Mouse (Mus musculus) embryo, embryonic 11 days (tissue): Measurements from ENCODE around the gene Kif6.

ENCODE experiments used
- DNase-seq: peaks from one replicate; pipeline ENCODE4 v3.0.0-alpha.2; 2015

Kif6 gene

DNA sequence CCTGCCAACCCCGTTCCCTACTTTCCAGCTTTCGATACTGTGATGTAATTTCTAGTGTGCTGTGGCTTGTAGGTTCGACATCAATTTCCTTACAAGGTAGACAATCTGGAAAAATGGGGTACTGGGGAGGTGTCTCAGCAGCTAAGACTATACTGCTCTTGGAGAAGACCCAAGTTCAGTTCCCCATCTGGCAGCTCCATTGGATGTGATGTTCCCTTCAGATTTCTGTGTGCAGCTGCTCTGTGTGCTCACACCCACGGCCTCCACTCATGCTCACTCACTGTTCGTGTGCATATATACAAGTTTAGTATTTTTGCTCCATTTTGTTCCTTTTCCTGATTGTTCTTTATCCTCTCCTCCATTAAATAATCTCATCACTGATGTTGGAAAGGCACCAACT, 51.8 kb downstream of the Kif6 start:
- DNase-seq: no peak

- DNase-seq: no peak
Observed at GRCm38 (mm10) chr17:49668296-49668695, 53.4 kb downstream of the Kif6 start.

GRCm38 (mm10) chr17:49671921-49672339, 57.0 kb downstream of the Kif6 start:
- no peak for DNase-seq

- no peak for DNase-seq
Observed at GRCm38 (mm10) chr17:49672421-49672820, 57.5 kb downstream of the Kif6 start.

DNA sequence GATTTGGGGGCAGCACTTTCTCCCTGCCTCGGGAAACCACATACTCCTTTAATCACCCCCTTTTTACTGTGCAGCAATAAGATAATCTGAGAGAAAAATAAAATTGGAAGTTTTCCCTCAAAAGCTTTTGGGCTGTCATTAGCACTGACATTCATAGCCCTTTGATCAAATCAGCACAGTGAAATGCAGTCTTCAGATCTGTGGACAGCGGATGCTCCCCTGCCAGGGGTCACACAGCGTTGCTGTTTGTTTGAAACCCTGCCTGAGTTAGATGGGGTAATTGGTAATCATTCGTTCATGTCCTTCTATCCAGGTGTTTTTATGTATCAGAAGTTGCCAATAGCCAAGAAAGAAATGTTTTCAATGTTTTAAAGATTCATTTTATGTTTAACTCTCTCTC, 60.7 kb downstream of the Kif6 start:
- no peak for DNase-seq

DNA sequence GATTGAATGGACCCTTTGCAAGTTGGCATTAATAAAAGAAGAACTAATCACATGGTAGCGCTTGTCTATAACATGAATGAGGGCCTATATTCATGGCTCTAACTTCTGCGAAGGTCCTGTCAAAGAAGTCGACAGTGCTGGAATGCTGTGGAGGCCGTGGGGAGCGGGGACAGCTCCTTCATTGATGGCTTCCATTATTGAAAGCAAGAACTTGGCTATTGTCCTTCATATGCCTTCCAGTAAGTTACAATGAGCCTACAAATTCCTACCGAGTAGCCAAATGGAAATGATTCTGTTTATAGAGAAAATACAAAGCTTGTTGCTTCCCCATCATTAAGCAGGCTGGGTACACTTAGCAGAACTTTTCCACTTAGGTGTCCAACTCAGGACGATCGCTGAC, 66.5 kb downstream of the Kif6 start:
- peak; percentile 22 for DNase-seq

GRCm38 (mm10) chr17:49684146-49684545, 69.2 kb downstream of the Kif6 start:
- peak; percentile 32 for DNase-seq

DNA sequence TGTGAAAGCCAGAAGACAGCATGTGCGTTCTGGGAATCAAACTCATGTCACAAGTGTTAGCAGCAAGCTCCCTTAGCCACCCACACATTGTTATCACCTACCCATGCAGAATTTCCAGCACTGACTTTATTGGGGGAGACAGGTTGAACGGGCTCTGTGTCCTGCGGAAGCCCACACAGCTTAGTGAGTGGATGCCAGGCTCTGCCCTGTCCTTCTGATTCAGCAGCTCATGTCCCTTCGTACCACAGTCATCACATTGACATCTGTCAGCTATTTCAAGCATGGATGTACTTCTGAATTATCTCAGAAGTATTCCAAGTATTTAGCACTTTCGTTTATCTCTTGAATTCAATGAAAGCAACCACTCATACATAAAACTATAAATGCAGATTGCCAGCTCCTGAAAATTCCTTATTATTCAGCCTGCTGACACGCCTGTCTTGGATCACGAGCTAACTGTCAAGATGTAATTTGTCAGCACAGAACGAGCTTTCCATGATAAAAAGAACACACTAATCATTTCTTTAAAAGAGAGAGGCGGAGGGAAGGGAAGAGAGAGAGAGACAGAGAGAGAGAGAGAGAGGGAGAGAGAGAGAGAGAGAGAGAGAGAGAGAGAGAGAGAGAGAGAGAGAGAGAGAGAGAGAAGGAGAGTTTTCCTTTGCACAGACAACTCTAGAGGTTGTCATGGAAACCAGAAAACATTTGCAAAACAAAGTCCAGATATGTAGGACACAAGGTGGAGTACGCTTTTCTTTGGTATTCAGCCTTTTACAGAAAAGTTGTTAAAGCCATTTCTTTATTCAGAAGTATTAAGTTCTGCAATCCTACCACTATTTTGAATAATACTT, 75.9 kb downstream of the Kif6 start:
- DNase-seq: peak; percentile 30

DNA sequence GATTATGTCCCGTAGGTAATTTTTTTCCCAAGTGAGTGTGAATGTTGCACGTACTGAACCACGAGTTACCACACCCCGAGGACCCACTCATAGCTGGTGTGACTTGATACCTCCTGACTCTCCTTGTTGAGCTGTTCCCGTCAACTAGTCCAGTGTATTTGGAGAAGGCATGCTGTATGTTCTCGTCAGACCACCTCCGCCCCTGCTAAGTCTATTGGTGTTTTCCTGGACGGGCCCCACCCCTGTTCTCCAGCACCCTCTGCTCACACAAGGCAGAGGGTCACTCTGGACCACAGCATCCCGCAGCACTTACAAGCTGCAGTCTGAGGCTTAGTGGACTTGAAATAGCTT, 76.5 kb downstream of the Kif6 start:
- no peak for DNase-seq

- no peak for DNase-seq
Observed at GRCm38 (mm10) chr17:49693206-49693605, 78.3 kb downstream of the Kif6 start.

GRCm38 (mm10) chr17:49697220-49697619, 82.3 kb downstream of the Kif6 start:
- DNase-seq: no peak

DNA sequence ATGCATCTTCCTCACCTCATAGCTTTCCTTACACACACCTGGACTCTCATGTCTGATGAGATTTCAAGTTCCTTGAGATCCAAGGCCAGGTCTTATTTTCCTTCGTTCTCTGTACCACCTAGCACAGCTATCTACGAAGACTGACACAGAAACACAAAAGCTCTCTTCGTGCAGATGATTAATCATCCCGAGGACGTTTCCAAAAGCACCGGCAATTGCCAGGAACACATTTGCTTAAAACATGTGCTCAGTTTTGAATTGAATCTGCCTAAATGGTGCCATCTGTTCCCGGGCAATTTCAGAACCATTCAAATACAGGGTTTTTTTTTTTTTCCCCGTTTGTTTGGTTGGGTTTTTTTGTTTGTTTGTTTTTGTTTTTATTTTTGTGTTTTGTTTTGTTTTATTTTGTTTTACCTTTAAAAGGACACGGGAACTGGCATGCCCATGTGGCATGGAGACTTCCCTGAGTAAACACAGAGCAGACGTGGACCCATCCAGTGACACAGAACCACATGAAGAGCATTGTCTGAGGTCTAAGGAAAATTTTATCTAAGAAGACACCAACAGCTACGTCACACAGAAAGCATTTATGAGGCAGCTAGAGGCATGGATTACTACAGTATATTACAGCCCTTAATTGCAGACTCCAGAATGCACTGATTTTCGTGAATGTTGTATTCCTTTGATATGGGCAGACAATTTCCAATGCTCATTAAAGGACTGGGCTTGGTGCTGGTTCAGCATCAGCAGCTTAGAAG, 88.7 kb downstream of the Kif6 start:
- no peak for DNase-seq

DNA sequence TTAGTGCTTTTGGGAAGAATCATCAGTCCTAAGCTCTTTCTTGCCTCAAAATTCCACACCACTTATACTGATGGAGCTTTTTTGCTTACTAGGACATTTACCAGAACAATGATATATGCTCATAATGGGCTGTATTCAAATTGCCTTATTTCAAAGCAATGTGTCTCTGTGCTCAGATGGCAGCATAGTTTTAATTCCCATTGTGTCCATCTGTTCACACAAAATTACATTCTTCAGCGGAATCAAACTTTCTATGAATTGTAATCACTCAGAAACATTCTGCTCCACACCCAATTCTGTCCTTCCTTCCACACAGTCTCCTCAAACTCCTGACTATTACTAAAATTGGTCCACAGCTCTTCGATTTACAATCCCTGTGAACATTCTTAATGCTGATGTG, 94.3 kb downstream of the Kif6 start:
- DNase-seq: no peak

GRCm38 (mm10) chr17:49710101-49710630, 95.2 kb downstream of the Kif6 start:
- no peak for DNase-seq

DNA sequence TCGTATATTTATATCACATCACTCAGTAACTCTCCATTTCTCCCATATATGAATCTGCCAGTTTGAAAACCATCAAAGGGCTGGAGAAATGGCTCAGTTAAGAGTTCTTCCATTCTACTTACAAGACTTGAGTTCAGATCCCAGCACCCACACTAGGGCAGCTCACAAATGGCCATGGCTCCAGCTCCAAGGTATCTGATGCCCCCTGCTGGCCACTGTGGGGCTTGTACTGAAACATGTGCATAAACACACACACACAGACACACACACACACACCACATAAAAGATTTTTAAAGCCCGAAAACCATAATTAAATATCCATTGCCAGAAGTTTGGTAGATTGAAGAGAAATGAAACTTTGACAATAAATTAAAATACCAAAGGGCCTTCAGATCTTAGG, 111.3 kb downstream of the Kif6 start:
- DNase-seq: no peak

GRCm38 (mm10) chr17:49726976-49727375, 112.0 kb downstream of the Kif6 start:
- no peak for DNase-seq

DNA sequence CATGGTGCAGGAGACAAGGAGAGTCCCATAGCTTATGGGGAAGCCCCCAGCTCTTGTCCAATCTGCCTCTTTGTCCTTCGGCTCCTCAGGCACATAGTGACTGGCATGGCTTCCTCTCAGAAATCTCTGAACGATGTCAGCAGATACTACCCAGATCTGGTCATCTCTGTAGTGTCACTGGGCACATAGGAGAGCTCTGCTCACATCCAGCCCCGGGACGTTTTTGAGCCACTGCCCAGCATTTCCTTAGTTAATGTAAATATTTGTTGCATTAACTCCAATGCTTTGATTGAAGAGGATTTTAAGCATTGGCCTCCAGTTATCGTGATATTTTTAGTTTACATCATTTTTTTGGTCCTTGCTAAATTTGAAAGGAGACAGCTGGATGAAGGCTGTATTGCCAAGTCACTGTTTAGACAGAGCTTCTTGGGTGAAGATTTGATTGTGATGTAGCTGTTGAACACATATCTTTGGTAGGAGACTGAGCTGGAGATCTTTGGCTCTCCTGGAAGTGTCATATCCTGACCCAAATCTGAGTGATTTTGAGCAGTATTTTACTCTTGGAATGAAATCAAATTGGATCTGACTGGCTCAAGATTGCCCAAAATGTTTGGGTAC, 112.6 kb downstream of the Kif6 start:
- DNase-seq: no peak

DNA sequence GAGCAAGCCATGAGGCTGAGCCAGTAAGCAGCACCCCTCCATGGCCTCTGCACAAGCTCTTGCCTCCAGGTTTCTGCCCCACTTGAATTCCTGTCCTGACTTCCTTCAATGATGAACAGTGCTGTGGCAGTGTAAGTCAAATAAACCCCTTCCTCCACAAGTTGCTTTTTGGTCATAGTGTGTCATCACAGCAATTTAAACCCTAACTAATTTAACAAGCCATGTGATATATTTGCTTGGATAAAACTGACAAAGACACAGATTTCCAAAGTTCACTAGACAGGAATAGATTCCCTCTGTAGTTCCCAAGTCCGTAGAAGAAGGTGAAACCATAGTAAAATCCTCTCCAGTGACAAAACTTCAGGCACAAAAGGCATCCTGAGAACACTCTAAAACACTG, 114.9 kb downstream of the Kif6 start:
- no peak for DNase-seq

GRCm38 (mm10) chr17:49732706-49733105, 117.8 kb downstream of the Kif6 start:
- no peak for DNase-seq

DNA sequence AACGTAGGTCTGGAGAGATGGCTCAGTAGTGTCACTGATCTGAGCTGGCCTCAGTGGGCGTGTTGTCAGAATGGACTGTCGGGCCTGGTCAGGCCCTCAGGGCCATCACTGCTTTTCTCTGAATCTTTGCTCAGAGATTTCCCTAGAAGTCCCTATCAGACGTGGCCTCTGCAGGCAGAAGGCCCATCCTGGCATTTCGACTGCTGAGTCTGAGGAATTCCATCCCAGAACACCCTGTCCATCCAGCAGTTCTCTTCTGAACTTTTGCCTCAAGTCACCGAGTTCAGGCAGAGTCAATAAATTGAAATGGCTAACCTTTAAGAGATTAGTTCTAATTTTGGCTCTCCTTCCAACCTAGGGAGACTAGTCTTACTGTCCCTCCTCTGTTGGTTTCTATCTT, 119.1 kb downstream of the Kif6 start:
- DNase-seq: no peak

GRCm38 (mm10) chr17:49734776-49735175, 119.8 kb downstream of the Kif6 start:
- no peak for DNase-seq

DNA sequence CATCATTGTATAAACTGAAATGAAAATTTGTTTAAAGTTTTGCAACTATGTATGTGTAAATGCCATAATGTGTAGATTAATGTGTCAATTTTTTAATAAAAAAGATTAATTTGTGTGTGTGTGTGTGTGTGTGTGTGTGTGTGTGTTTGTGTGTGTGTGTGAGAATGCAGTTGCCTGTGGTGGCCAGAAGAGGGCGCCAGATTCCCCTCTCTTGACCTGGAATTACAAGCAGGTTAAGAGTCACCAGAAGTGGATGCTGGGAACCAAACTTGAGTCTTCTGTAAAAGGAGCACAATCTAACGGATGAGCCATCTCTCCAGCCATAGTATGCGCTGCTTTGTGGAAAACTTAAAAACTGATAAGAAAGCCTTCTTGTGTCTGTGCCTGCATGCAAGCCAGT, 121.4 kb downstream of the Kif6 start:
- DNase-seq: no peak

DNA sequence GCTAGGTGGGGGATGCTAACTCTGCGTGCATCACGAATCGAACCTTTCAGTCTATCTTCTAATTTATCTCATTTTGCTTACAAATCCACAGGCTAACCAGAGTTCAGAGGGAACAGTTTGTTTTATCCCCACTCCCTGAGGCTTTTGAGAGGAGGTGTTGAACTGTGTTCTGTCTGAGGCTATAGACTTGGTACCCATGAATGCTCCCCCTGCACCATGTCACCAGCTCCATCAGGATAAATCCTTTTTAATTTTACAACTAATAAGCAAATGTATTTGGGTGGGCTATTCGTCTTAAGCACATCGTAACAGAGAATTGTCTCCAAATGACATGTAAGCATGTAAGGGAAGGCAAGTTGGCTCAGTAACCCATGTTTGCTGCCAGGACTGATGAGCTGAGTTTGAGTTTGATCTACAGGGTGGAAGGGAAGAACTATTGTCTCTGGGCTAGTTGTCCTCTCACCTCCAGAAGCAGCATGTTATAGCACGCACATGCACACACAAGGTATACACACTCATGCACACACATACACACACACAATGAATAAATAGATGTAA, 122.4 kb downstream of the Kif6 start:
- no peak for DNase-seq
